Mouse (Mus musculus) erythroblast, embryonic 14.5 days (primary cell): Measurements from ENCODE around the gene Nbas.

Experiments used
- GATA1 ChIP-seq: IDR thresholded peaks from 2 replicates; pipeline ENCODE4 v1.6.1; 2012; ENCODE audit warnings: low read length, inconsistent platforms, mixed read lengths
- TAL1 ChIP-seq: IDR thresholded peaks from 3 replicates; pipeline ENCODE4 v1.6.1; 2012; ENCODE audit warnings: low read length, inconsistent platforms, mixed read lengths

DNA sequence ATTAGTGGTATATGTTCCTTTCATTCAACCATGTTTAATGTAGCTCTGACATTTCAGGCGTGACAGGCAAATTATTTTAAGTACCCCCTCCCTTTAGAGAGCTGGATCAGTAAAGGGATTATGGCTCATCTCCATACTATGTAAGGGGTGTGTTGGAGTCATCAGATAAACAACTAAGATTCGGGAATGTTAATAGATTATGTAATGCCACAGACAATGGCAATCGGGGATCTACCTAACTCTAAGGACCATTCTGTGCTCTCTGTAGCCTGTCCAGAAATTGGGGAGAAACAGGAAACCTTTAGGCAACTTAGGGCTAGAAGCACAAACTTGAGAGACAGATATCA lies 19.4 kb upstream of the Nbas start:
- TF ChIP-seq GATA1 = no peak
- no peak for TF ChIP-seq TAL1
